Mouse (Mus musculus) T-helper 1 cell (primary cell): ENCODE results near the gene Togaram1.

Source experiments
- in situ Hi-C: fragments of 300-600 bp; cut with MboI, MseI; formaldehyde crosslinking; loops from one replicate; pipeline ENCODE4 v1.15.1; 2025; ENCODE audit warnings: high pct_unique_total_duplicates

Gene Togaram1

GRCm38 (mm10) chr12:65037546-65037937 is 71.9 kb downstream of the Togaram1 start:
- in situ Hi-C loops, result no loop called here

- in situ Hi-C loops, result no loop called here
Observed at GRCm38 (mm10) chr12:65048799-65049198, 83.2 kb downstream of the Togaram1 start.

GRCm38 (mm10) chr12:65058203-65058602 is 92.6 kb downstream of the Togaram1 start:
- in situ Hi-C loops, result no loop called here

- in situ Hi-C loops, result no loop called here
Observed at GRCm38 (mm10) chr12:65061082-65061481, 95.5 kb downstream of the Togaram1 start.

GRCm38 (mm10) chr12:65065241-65065640 is 99.6 kb downstream of the Togaram1 start:
- in situ Hi-C loops, result no loop called here

GRCm38 (mm10) chr12:65066234-65066633 is 100.6 kb downstream of the Togaram1 start:
- in situ Hi-C loops, result no loop called here

- in situ Hi-C loops, result no loop called here
Observed at GRCm38 (mm10) chr12:65068409-65068808, 102.8 kb downstream of the Togaram1 start.
